Mouse (Mus musculus): ENCODE data around the gene Ifna5. TPM values are rescaled to one million over a fixed set of nuclear protein-coding genes. Genes with fewer than 3 reads are reported as not detected.

Ifna5 gene
- polyA plus RNA-seq (2015; fragmentation: Nextera tagmentation; extraction: Ambion mirVana), result not detected in 2 replicates

GRCm38 (mm10) chr4:88835225-88835624 is at the start of gene Ifna5:
Gene Ifna5 (plus strand): TSS chr4:88835525.

GRCm38 (mm10) chr4:88788402-88788801 is 46.9 kb upstream of the Ifna5 start, which contains the start of gene Gm13277:
Gene Gm13277 (plus strand): TSS chr4:88788632.

GRCm38 (mm10) chr4:88791250-88791649 is 44.1 kb upstream of the Ifna5 start, which contains the start of gene Gm13278:
Gene Gm13278 (plus strand): TSS chr4:88791550.

GRCm38 (mm10) chr4:88793936-88794675 is 41.2 kb upstream of the Ifna5 start, which contains the start of gene Gm13275:
Gene Gm13275 (plus strand): TSS chr4:88794487.

GRCm38 (mm10) chr4:88797097-88797496 is 38.2 kb upstream of the Ifna5 start, which contains the start of gene Gm13279:
Gene Gm13279 (plus strand): TSS chr4:88797397.

GRCm38 (mm10) chr4:88799365-88799764 is 36.0 kb upstream of the Ifna5 start, which contains the start of gene Gm13285:
Gene Gm13285 (plus strand): TSS chr4:88799665.

GRCm38 (mm10) chr4:88802954-88803353 is 32.4 kb upstream of the Ifna5 start, which contains the start of gene Gm13287:
Gene Gm13287 (plus strand): TSS chr4:88803254.

GRCm38 (mm10) chr4:88805231-88805630 is 30.1 kb upstream of the Ifna5 start, which contains the start of gene Gm13288:
Gene Gm13288 (plus strand): TSS chr4:88805531.

GRCm38 (mm10) chr4:88815928-88816327 is 19.4 kb upstream of the Ifna5 start, which contains the start of gene Ifna7:
Gene Ifna7 (plus strand): TSS chr4:88816228.

GRCm38 (mm10) chr4:88819659-88820058 is 15.7 kb upstream of the Ifna5 start, which contains the start of gene Ifna11:
Gene Ifna11 (plus strand): TSS chr4:88819959.

GRCm38 (mm10) chr4:88827116-88827515 is 8.2 kb upstream of the Ifna5 start, which contains the start of gene Ifna6:
Gene Ifna6 (plus strand): TSS chr4:88827416.

GRCm38 (mm10) chr4:88841438-88841911 is 6.2 kb downstream of the Ifna5 start, which contains the start of gene Ifna4:
Gene Ifna4 (plus strand): TSS chr4:88841861.

GRCm38 (mm10) chr4:88849698-88850097 is 14.4 kb downstream of the Ifna5 start, which contains the start of gene Ifna1:
Gene Ifna1 (plus strand): TSS chr4:88850087.

GRCm38 (mm10) chr4:88880101-88880500 is 44.8 kb downstream of the Ifna5 start, which contains the start of gene Ifne:
Gene Ifne (minus strand): TSS chr4:88880201.

Other genes with a start within 250 kb of the Ifna5 start
- gene Ifna9, start 243.1 kb upstream of the Ifna5 start, polyA plus RNA-seq (2015; fragmentation: Nextera tagmentation; extraction: Ambion mirVana), result not detected in 2 replicates
- not detected in 2 replicates for gene Ifna12, start 232.1 kb upstream of the Ifna5 start, polyA plus RNA-seq (2015; fragmentation: Nextera tagmentation; extraction: Ambion mirVana)
- gene C87499, start 201.1 kb upstream of the Ifna5 start, polyA plus RNA-seq (2015; fragmentation: Nextera tagmentation; extraction: Ambion mirVana), result not detected in 2 replicates
- gene Ifna13, start 191.1 kb upstream of the Ifna5 start, polyA plus RNA-seq (2015; fragmentation: Nextera tagmentation; extraction: Ambion mirVana), result not detected in 2 replicates
- not detected in 2 replicates for gene Ifna16, start 158.6 kb upstream of the Ifna5 start, polyA plus RNA-seq (2015; fragmentation: Nextera tagmentation; extraction: Ambion mirVana)
- not detected in 2 replicates for gene Ifna2, start 151.6 kb upstream of the Ifna5 start, polyA plus RNA-seq (2015; fragmentation: Nextera tagmentation; extraction: Ambion mirVana)
- not detected in 2 replicates for gene Ifnab, start 144.2 kb upstream of the Ifna5 start, polyA plus RNA-seq (2015; fragmentation: Nextera tagmentation; extraction: Ambion mirVana)
- 0.15 and 1.1 TPM in 2 replicates for gene Gm26566, start 113.7 kb upstream of the Ifna5 start, polyA plus RNA-seq (2015; fragmentation: Nextera tagmentation; extraction: Ambion mirVana)
- 68.0 and 72.4 TPM in 2 replicates for gene Klhl9, start 113.1 kb upstream of the Ifna5 start, polyA plus RNA-seq (2015; fragmentation: Nextera tagmentation; extraction: Ambion mirVana)
- not detected in 2 replicates for gene Gm13271, start 80.7 kb upstream of the Ifna5 start, polyA plus RNA-seq (2015; fragmentation: Nextera tagmentation; extraction: Ambion mirVana)
- gene Gm13283, start 75.4 kb upstream of the Ifna5 start, polyA plus RNA-seq (2015; fragmentation: Nextera tagmentation; extraction: Ambion mirVana), result not detected in 2 replicates
- gene Gm13290, start 61.7 kb upstream of the Ifna5 start, polyA plus RNA-seq (2015; fragmentation: Nextera tagmentation; extraction: Ambion mirVana), result 0.23 TPM in 1 of 2 replicates, not detected in the other
- gene Gm13289, start 58.6 kb upstream of the Ifna5 start, polyA plus RNA-seq (2015; fragmentation: Nextera tagmentation; extraction: Ambion mirVana), result not detected in 2 replicates
- gene Gm13272, start 55.7 kb upstream of the Ifna5 start, polyA plus RNA-seq (2015; fragmentation: Nextera tagmentation; extraction: Ambion mirVana), result not detected in 2 replicates
- gene Ifnz, start 53.4 kb upstream of the Ifna5 start, polyA plus RNA-seq (2015; fragmentation: Nextera tagmentation; extraction: Ambion mirVana), result not detected in 2 replicates
- not detected in 2 replicates for gene Gm13276, start 49.8 kb upstream of the Ifna5 start, polyA plus RNA-seq (2015; fragmentation: Nextera tagmentation; extraction: Ambion mirVana)
- gene Gm13277, start 46.9 kb upstream of the Ifna5 start, polyA plus RNA-seq (2015; fragmentation: Nextera tagmentation; extraction: Ambion mirVana), result not detected in 2 replicates
- gene Gm13278, start 44.0 kb upstream of the Ifna5 start, polyA plus RNA-seq (2015; fragmentation: Nextera tagmentation; extraction: Ambion mirVana), result not detected in 2 replicates
- not detected in 2 replicates for gene Gm13275, start 41.0 kb upstream of the Ifna5 start, polyA plus RNA-seq (2015; fragmentation: Nextera tagmentation; extraction: Ambion mirVana)
- not detected in 2 replicates for gene Gm13279, start 38.1 kb upstream of the Ifna5 start, polyA plus RNA-seq (2015; fragmentation: Nextera tagmentation; extraction: Ambion mirVana)
- 0.22 and 0.46 TPM in 2 replicates for gene Gm13285, start 35.9 kb upstream of the Ifna5 start, polyA plus RNA-seq (2015; fragmentation: Nextera tagmentation; extraction: Ambion mirVana)
- gene Gm13287, start 32.3 kb upstream of the Ifna5 start, polyA plus RNA-seq (2015; fragmentation: Nextera tagmentation; extraction: Ambion mirVana), result not detected in 2 replicates
- not detected in 2 replicates for gene Gm13288, start 30.0 kb upstream of the Ifna5 start, polyA plus RNA-seq (2015; fragmentation: Nextera tagmentation; extraction: Ambion mirVana)
- not detected in 2 replicates for gene Ifna7, start 19.3 kb upstream of the Ifna5 start, polyA plus RNA-seq (2015; fragmentation: Nextera tagmentation; extraction: Ambion mirVana)
- not detected in 2 replicates for gene Ifna11, start 15.6 kb upstream of the Ifna5 start, polyA plus RNA-seq (2015; fragmentation: Nextera tagmentation; extraction: Ambion mirVana)
- not detected in 2 replicates for gene Ifna6, start 8.1 kb upstream of the Ifna5 start, polyA plus RNA-seq (2015; fragmentation: Nextera tagmentation; extraction: Ambion mirVana)
- gene Ifna4, start 6.3 kb downstream of the Ifna5 start, polyA plus RNA-seq (2015; fragmentation: Nextera tagmentation; extraction: Ambion mirVana), result not detected in 2 replicates
- not detected in 2 replicates for gene Ifna1, start 14.6 kb downstream of the Ifna5 start, polyA plus RNA-seq (2015; fragmentation: Nextera tagmentation; extraction: Ambion mirVana)
- not detected in 2 replicates for gene Ifne, start 44.7 kb downstream of the Ifna5 start, polyA plus RNA-seq (2015; fragmentation: Nextera tagmentation; extraction: Ambion mirVana)

Data from neural tube, postnatal 0 days (tissue).